Mouse (Mus musculus): ENCODE results near the gene Larp1. TPM values are rescaled to one million over a fixed set of nuclear protein-coding genes. Genes with fewer than 3 reads are reported as not detected.
A peak's percentile ranks its signal among the peaks of the same experiment; 100 is the strongest.

The Larp1 gene
- 21.1 and 23.5 TPM in 2 replicates for polyA plus RNA-seq (2015; fragmentation: Nextera tagmentation; extraction: Ambion mirVana)

DNA sequence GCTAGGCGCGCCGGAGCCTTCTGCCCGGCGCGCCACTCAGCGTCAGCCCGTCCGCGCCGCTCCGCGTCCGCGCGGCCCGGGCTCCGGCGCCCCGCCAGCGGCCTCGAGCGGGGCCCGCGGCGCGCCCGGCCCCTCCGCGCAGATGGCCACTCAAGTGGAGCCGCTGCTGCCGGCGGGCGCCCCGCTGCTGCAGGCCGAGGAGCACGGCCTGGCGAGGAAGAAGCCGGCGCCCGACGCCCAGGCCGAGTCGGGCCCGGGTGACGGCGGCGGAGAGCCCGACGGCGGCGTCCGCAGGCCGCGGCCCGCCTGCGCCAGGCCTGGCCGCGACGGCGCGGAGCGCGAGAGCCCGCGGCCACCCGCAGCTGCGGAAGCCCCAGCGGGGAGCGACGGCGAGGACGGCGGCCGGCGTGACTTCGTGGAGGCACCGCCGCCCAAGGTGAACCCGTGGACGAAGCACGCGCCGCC is at the start of gene Larp1:
Larp1 (plus strand) TSS at position 14 of the 465 bp plus-strand sequence.
- peak; percentile 68 for ATAC-seq
- Histone ChIP-seq H3K36me3 (no peaks in the 10 kb centered on the region), H3K9me3 (no peaks in the 10 kb centered on the region), H3K4me3 (replicated peaks) (peak within 1 kb of the TSS; percentile 99), H3K27ac (peak within 1 kb of the TSS; percentile 89), H3K9ac (peak within 1 kb of the TSS; percentile 96), H3K27me3 (replicated peaks) (no peaks in the 10 kb centered on the region), H3K4me1 (replicated peaks) (peaks cover 17% of the 10 kb centered on the region), H3K4me2 (replicated peaks) (peak within 1 kb of the TSS; percentile 85)
- under 1% methylated on average over 63 of the region's 84 CpGs for WGBS

DNA sequence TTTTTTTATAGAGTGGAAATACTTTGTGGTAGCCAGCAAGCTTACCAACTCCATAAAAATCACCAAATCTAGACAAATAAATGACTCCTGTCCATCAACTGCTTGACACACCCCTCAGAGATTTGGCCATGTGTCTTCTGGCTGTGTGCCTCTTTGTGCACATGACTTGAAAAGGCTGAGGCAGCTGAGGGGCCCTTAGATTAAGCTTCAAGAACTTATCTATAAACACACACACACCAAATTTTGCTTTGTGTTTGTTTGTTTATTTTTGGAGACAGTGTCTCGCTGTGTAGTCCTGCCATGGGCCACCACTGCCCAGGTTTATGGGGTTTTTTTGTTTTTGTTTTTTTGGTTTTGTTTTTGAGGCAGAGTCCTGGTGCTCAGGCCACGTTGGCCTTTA is 48.9 kb upstream of the Larp1 start:
- no peaks in the 10 kb centered on the region for H3K36me3 ChIP-seq
- H3K4me1 ChIP-seq (replicated peaks), result peaks cover 5% of the 10 kb centered on the region; the same call in 1 of the 2 replicates
- H3K4me3 ChIP-seq (replicated peaks), result no peak overlapping the region
- 77% methylated on average over 2 of the region's 2 CpGs for WGBS
- H3K9me3 ChIP-seq, result no peaks in the 10 kb centered on the region
- ATAC-seq, result no peak
- H3K27ac ChIP-seq, result no peak overlapping the region
- H3K27me3 ChIP-seq (replicated peaks), result no peaks in the 10 kb centered on the region
- no peak overlapping the region for H3K9ac ChIP-seq
- H3K4me2 ChIP-seq (replicated peaks), result no peak overlapping the region

DNA sequence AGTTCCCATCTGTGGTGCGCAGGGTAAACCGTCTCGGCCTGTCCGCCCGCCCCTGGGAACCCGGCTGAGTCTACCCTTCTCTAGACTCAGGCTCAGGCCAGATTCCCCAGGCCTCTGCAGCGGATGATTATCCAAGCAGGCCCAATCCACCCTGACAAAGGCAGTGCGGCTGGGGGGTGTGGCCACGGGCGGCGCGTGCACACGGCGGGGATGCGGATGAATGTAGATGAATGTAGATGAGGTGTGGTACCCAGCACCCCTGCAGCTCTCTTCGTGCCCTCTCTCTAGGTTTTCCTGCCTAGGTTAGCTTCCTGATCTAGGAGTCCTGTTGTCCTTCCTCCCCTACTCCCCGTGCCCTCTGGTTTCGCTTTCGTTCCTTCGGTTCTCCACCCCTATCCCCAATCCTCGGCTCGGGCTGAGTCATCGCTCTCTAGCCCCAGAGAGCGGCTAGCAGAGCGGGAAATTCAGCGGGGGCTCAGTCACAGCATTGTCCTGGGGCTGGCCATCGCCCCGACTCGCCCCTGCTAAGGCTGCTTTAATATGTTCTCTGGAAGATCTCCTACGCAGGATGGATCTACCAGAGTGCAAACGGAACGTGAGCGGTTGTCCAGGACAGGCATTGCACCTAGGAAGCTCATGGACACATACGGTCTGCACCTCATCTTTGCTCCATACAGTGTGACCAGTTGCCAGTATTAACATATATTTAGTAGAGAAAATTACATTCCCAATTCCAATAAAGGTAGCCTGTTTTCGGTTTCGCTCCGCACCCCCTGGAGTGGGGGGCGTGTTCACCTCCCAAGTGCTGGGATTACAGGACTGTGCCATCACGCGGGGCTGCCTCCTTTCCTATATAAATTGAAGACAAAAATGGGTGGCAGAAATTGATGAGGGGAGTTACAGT is 46.2 kb upstream of the Larp1 start:
- under 1% methylated on average over 40 of the region's 40 CpGs for WGBS
- Histone ChIP-seq H3K9me3 (no peaks in the 10 kb centered on the region), H3K27me3 (replicated peaks) (no peaks in the 10 kb centered on the region), H3K4me2 (replicated peaks) (peak overlapping the region; percentile 81), H3K4me1 (replicated peaks) (peaks cover 5% of the 10 kb centered on the region; the same call in 1 of the 2 replicates), H3K9ac (peak overlapping the region; percentile 67), H3K4me3 (replicated peaks) (peak overlapping the region; percentile 65), H3K27ac (peak overlapping the region; percentile 81), H3K36me3 (no peaks in the 10 kb centered on the region)
- peak; percentile 95 for ATAC-seq

DNA sequence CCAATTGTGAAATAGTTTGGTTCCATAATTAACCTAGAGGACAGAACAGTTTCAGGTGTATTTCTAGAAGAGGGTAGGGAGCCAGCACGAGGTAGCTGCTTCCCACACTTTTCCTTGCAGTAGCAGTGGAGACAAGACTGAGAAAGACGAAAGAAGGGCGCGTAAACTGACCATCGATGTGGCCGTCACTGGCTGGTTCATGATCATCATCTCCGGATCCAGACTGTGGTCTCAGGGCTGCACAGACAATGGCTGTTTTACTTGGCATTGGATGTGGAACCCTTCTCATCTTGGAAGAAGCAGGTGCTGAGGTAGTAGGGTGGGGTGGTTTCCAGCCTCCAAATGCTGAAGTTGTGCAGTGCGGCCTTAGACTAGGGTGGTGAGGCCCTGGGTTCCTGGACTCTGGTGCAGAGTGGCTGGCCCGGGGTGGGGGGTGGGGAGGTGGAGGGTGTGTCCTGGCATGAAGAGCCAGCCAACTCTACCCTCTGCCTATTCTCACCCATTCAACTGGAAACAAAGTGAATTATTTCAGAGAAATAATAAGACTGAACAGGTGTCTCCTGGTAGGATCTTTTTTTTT is 45.5 kb upstream of the Larp1 start:
- WGBS, result 47% methylated on average over 9 of the region's 9 CpGs
- Histone ChIP-seq H3K9ac (peak overlapping the region; percentile 67), H3K4me1 (replicated peaks) (peaks cover 5% of the 10 kb centered on the region; the same call in 1 of the 2 replicates), H3K36me3 (no peaks in the 10 kb centered on the region), H3K27me3 (replicated peaks) (no peaks in the 10 kb centered on the region), H3K4me3 (replicated peaks) (peak overlapping the region; percentile 65; the same call in 1 of the 2 replicates), H3K4me2 (replicated peaks) (peak overlapping the region; percentile 81), H3K27ac (no peak overlapping the region), H3K9me3 (no peaks in the 10 kb centered on the region)
- ATAC-seq, result no peak

DNA sequence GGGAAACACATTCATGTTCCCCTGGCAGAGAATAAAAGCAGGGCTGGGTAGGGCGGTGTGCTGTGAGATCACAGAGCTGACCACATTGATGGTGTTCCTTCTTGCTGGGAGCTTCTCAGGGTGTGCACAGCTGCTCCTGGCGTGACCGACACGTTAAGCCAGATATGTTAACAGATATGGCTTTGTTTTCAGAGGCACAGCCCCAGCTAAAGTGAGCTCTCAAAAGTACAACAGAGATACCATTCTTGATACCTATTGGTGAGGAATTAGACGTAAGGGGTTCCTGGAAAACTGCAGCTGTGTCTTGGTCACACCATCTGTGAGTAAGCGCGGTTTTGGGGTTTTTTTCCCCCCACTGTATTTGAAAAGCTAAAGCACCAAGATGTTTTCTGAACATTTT is 42.2 kb upstream of the Larp1 start:
- Histone ChIP-seq H3K4me1 (replicated peaks) (peaks cover 9% of the 10 kb centered on the region), H3K4me3 (replicated peaks) (no peak overlapping the region), H3K9me3 (no peaks in the 10 kb centered on the region), H3K27me3 (replicated peaks) (no peaks in the 10 kb centered on the region), H3K9ac (no peak overlapping the region), H3K4me2 (replicated peaks) (no peak overlapping the region), H3K36me3 (no peaks in the 10 kb centered on the region), H3K27ac (no peak overlapping the region)
- no peak for ATAC-seq
- WGBS, result 73% methylated on average over 7 of the region's 7 CpGs

DNA sequence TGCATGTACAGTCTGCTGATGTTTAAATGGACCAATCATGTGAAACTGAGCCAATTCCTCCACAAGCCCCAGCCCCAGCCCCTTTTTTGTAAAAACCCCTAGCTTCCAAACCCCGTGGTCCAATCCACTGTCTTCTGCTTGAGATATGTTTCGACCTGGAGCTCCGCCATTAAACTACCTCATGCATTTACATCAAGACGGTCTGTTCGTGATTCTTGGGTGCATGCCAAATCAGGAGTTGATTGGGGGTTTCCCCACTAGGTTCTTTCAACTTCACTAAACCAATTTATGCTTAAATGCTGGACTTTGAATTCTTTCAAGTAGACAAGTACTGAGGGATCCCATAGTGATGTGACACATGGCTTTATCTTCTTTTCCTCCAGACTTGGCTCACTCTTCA is 40.6 kb upstream of the Larp1 start:
- Histone ChIP-seq H3K27ac (no peak overlapping the region), H3K4me1 (replicated peaks) (peaks cover 8% of the 10 kb centered on the region), H3K9me3 (no peaks in the 10 kb centered on the region), H3K27me3 (replicated peaks) (no peaks in the 10 kb centered on the region), H3K4me3 (replicated peaks) (no peak overlapping the region), H3K4me2 (replicated peaks) (no peak overlapping the region), H3K36me3 (no peaks in the 10 kb centered on the region), H3K9ac (no peak overlapping the region)
- no peak for ATAC-seq
- WGBS, result 82% methylated on average over 5 of the region's 5 CpGs

DNA sequence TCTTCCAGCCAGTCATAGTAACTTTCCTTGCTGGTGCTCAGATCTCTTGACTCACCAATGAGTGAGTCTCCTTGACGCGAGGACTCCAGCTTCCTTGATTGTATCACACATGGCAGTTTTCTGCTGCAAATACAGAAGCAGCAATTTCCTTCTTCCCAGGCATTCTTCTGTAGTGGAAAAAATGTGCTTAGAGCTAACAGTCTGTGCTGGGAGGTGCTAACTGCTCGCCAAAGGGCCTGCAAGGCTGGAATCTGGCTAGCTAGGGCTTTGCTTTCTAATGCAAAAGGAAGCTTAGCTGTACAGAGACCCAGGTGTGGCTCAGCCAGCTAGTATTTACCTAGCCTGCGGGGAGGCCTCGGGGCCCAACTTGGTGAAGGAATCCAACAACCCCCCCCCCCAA is 38.3 kb upstream of the Larp1 start:
- H3K36me3 ChIP-seq, result no peaks in the 10 kb centered on the region
- H3K4me3 ChIP-seq (replicated peaks), result no peak overlapping the region
- 24% methylated on average over 5 of the region's 5 CpGs for WGBS
- no peaks in the 10 kb centered on the region for H3K27me3 ChIP-seq (replicated peaks)
- H3K9ac ChIP-seq, result peak overlapping the region; percentile 13; the same call in 1 of the 2 replicates
- H3K4me2 ChIP-seq (replicated peaks), result no peak overlapping the region
- no peak overlapping the region; the same call in 1 of the 2 replicates for H3K27ac ChIP-seq
- peaks cover 9% of the 10 kb centered on the region for H3K4me1 ChIP-seq (replicated peaks)
- H3K9me3 ChIP-seq, result no peaks in the 10 kb centered on the region
- ATAC-seq, result no peak

DNA sequence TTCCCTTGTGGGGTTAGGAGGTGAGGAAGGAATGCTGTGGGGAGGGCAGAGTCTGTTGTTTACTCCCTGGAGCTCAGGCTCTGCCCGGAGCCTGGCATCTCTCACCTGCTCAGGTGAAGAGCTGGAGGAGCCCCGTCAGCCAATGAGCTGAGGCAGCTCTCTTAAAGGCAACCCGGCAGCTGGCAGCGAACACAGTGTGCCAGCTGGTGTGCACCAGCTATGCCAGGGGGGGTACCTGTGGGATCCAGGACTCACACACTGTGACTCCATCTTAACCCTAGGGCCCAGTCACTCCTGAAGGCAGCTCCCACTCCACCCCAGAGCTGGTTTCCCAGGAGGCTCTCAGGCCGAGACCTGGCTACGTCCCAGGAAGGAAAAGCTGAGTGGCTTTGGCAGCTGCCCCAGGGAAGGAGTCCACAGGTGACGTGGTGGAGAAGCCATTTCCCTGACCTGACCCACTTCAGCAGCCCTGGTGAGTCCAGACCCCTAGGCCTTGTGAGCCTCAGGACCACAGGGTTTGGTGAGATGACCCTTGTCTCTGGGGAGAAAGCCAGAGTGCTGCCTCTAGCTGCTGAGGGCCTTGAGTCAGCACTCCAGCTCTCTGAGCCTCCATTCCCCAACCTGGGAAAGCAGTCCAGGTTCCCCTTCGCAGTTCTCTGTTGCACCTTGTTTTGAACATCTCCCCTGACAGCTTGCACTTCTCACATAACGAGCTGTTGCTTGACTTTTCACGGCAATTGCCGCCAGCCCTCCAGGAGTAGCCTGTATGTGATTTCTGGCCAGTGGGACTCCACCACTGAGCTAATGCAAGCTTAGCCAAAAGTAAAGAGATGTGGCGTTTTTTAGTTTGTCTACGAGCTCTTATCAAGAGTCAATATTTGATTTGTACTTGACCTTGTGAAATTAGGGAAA is 35.6 kb upstream of the Larp1 start:
- 66% methylated on average over 13 of the region's 13 CpGs for WGBS
- Histone ChIP-seq H3K27ac (no peak overlapping the region), H3K9ac (no peak overlapping the region), H3K4me2 (replicated peaks) (no peak overlapping the region; the same call in 1 of the 2 replicates), H3K9me3 (no peaks in the 10 kb centered on the region), H3K4me3 (replicated peaks) (no peak overlapping the region), H3K36me3 (no peaks in the 10 kb centered on the region), H3K27me3 (replicated peaks) (no peaks in the 10 kb centered on the region), H3K4me1 (replicated peaks) (peaks cover 9% of the 10 kb centered on the region)
- ATAC-seq, result peak; percentile 52

DNA sequence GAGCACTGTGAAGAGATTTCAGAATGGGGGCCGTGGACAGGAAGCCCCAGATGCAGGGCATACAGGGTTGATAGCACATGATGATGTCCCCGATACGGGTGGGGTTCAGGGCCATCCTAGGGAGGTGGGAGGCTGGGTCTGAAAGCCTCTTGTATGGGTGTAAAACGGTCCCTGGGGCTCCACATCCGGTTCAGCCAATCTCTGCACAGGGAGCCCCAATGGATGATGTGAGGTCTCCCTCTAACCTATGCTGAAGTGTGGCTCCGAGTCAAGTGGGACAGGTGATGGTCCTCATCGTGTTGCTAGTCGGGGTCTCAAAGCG is 35.0 kb upstream of the Larp1 start:
- Histone ChIP-seq H3K4me1 (replicated peaks) (peaks cover 9% of the 10 kb centered on the region), H3K9ac (no peak overlapping the region), H3K4me3 (replicated peaks) (no peak overlapping the region), H3K27me3 (replicated peaks) (no peaks in the 10 kb centered on the region), H3K4me2 (replicated peaks) (no peak overlapping the region; the same call in 1 of the 2 replicates), H3K36me3 (no peaks in the 10 kb centered on the region), H3K9me3 (no peaks in the 10 kb centered on the region), H3K27ac (no peak overlapping the region)
- ATAC-seq, result peak; percentile 35
- 52% methylated on average over 9 of the region's 9 CpGs for WGBS

DNA sequence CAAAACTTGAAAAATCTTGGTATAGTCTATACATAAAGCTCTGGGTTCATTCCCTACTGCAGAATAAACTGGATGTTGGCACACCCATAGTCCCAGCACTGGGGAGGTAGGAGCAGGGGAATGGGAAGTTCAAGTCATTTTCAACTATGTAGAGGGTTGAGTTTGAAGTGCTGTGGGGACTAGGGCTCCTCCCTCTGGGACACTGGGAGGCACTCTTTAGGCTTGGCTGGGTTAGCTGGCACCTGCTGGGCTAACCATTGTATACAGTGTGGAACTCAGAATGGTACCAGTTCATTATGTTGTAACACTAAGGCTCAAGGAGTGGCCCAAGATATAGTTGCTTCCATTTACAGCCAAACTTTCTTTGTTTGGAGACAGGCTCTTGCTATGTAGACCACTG is 33.0 kb upstream of the Larp1 start:
- H3K27ac ChIP-seq, result no peak overlapping the region
- H3K36me3 ChIP-seq, result no peaks in the 10 kb centered on the region
- peaks cover 4% of the 10 kb centered on the region for H3K4me1 ChIP-seq (replicated peaks)
- no peak overlapping the region for H3K4me2 ChIP-seq (replicated peaks)
- no peak overlapping the region for H3K4me3 ChIP-seq (replicated peaks)
- ATAC-seq, result 0 out of 2 replicates have a peak, but pooled peaks have one; percentile 35
- H3K27me3 ChIP-seq (replicated peaks), result no peaks in the 10 kb centered on the region
- no peaks in the 10 kb centered on the region for H3K9me3 ChIP-seq
- no peak overlapping the region for H3K9ac ChIP-seq

DNA sequence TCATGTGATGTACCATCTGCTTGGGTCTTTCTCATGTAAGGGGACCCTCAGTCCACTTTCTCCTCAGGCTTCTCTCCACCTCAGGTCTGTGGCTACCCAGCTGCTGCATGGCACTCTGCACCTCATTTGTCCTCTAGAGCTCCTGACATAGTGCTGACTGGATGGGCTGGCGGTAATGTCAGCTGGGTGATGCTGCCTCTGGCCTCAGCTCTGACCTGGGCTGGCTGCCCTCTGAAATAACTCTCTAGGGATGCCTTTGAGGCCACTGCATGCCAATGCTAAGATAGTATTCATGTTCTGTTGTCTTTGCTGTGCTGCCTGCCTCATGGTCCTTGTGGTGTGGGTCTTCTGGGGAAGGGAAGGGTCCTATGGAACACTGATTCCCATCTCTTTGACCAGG is 31.2 kb upstream of the Larp1 start:
- no peak for ATAC-seq
- peaks cover 4% of the 10 kb centered on the region for H3K4me1 ChIP-seq (replicated peaks)
- H3K4me2 ChIP-seq (replicated peaks), result no peak overlapping the region
- H3K27ac ChIP-seq, result no peak overlapping the region
- no peaks in the 10 kb centered on the region for H3K9me3 ChIP-seq
- no peaks in the 10 kb centered on the region for H3K27me3 ChIP-seq (replicated peaks)
- WGBS, result 86% methylated on average over 1 of the region's 1 CpGs
- no peak overlapping the region for H3K9ac ChIP-seq
- no peaks in the 10 kb centered on the region for H3K36me3 ChIP-seq
- H3K4me3 ChIP-seq (replicated peaks), result no peak overlapping the region

DNA sequence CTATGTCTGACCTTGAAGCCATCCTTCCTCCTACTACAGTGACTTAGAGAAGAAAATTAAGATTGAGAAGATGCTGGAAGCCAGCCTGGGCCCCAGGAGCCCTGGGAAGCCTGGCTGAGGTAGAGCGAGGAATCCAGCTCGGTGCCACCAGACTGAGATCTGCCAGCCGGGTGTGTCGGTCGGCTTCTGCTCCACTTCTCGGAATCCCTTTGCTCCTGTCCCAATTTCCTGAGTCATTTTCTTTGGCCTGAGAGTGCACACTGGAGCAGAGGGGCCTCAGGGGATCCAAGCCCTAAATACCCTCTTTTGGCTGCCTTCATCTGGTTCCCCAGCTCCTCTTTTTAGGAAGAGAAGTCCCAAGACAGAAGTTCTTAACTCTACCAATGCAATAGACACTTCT is 29.2 kb upstream of the Larp1 start:
- H3K4me2 ChIP-seq (replicated peaks), result no peak overlapping the region
- no peak for ATAC-seq
- 94% methylated on average over 6 of the region's 6 CpGs for WGBS
- H3K27me3 ChIP-seq (replicated peaks), result no peaks in the 10 kb centered on the region
- no peak overlapping the region for H3K9ac ChIP-seq
- no peak overlapping the region for H3K4me3 ChIP-seq (replicated peaks)
- H3K9me3 ChIP-seq, result no peaks in the 10 kb centered on the region
- no peak overlapping the region for H3K27ac ChIP-seq
- peaks cover 14% of the 10 kb centered on the region for H3K4me1 ChIP-seq (replicated peaks)
- H3K36me3 ChIP-seq, result no peaks in the 10 kb centered on the region

Measured in intestine, embryonic 15.5 days (tissue).